Mouse (Mus musculus): ENCODE measurements around the gene Rnf187. TPM values are rescaled to one million over a fixed set of nuclear protein-coding genes. Genes with fewer than 3 reads are reported as not detected.

The Rnf187 gene
- polyA plus RNA-seq, 1 experiment from 2014 or later: 176 TPM

- Histone ChIP-seq H3K4me2 (ENCODE audit: low read depth, low read length) (peak overlapping the region; percentile 84), H3K4me1 (ENCODE audit: control insufficient read depth, insufficient read depth, low read length) (peaks cover 17% of the 10 kb centered on the region), H3K27me3 (ENCODE audit: control insufficient read depth, insufficient read depth, low read length) (no peaks in the 10 kb centered on the region), H3K9me3 (replicated peaks; ENCODE audit: control insufficient read depth, low read length) (no peaks in the 10 kb centered on the region), H3K36me3 (ENCODE audit: control insufficient read depth, insufficient read depth) (peaks cover 31% of the 10 kb centered on the region), H3K9ac (ENCODE audit: low read length) (peak overlapping the region; percentile 93), H3K4me3 (ENCODE audit: low read length) (peak overlapping the region; percentile 83), H3K27ac (ENCODE audit: low read length) (peak overlapping the region; percentile 98)
- 2% methylated on average over 13 of the region's 13 CpGs for WGBS
- ATAC-seq (replicated peaks; ENCODE audit: extremely low read depth, insufficient read depth, low FRiP score): no peak
These were observed 807 bp downstream of the Rnf187 start for GRCm38 (mm10) chr11:58937909-58938308.

- no peak overlapping the region for H3K4me2 ChIP-seq (ENCODE audit: low read depth, low read length)
- peaks cover 39% of the 10 kb centered on the region for H3K36me3 ChIP-seq (ENCODE audit: control insufficient read depth, insufficient read depth)
- no peak overlapping the region for H3K9ac ChIP-seq (ENCODE audit: low read length)
- no peak for ATAC-seq (replicated peaks; ENCODE audit: extremely low read depth, insufficient read depth, low FRiP score)
- H3K4me1 ChIP-seq (ENCODE audit: control insufficient read depth, insufficient read depth, low read length): peaks cover 6% of the 10 kb centered on the region; the same call in 1 of the 2 replicates
- WGBS: 65% methylated on average over 4 of the region's 4 CpGs
- H3K27ac ChIP-seq (ENCODE audit: low read length): no peak overlapping the region
- H3K9me3 ChIP-seq (replicated peaks; ENCODE audit: control insufficient read depth, low read length): no peaks in the 10 kb centered on the region
- no peak overlapping the region for H3K4me3 ChIP-seq (ENCODE audit: low read length)
- no peaks in the 10 kb centered on the region for H3K27me3 ChIP-seq (ENCODE audit: control insufficient read depth, insufficient read depth, low read length)
These were observed 7.1 kb downstream of the Rnf187 start for GRCm38 (mm10) chr11:58931576-58931975.

- 71% methylated on average over 3 of the region's 3 CpGs for WGBS
- Histone ChIP-seq H3K27ac (ENCODE audit: low read length) (no peak overlapping the region), H3K9me3 (replicated peaks; ENCODE audit: control insufficient read depth, low read length) (no peaks in the 10 kb centered on the region), H3K27me3 (ENCODE audit: control insufficient read depth, insufficient read depth, low read length) (no peaks in the 10 kb centered on the region), H3K4me1 (ENCODE audit: control insufficient read depth, insufficient read depth, low read length) (peaks cover 3% of the 10 kb centered on the region; the same call in 1 of the 2 replicates), H3K4me2 (ENCODE audit: low read depth, low read length) (no peak overlapping the region), H3K36me3 (ENCODE audit: control insufficient read depth, insufficient read depth) (peaks cover 31% of the 10 kb centered on the region), H3K9ac (ENCODE audit: low read length) (no peak overlapping the region), H3K4me3 (ENCODE audit: low read length) (no peak overlapping the region)
- ATAC-seq (replicated peaks; ENCODE audit: extremely low read depth, insufficient read depth, low FRiP score): no peak
These were observed 8.5 kb downstream of the Rnf187 start for GRCm38 (mm10) chr11:58930254-58930653.

GRCm38 (mm10) chr11:58929641-58930040 is 9.1 kb downstream of the Rnf187 start:
- Histone ChIP-seq H3K27ac (ENCODE audit: low read length) (no peak overlapping the region), H3K36me3 (ENCODE audit: control insufficient read depth, insufficient read depth) (peaks cover 27% of the 10 kb centered on the region), H3K4me2 (ENCODE audit: low read depth, low read length) (no peak overlapping the region), H3K9me3 (replicated peaks; ENCODE audit: control insufficient read depth, low read length) (no peaks in the 10 kb centered on the region), H3K9ac (ENCODE audit: low read length) (no peak overlapping the region), H3K27me3 (ENCODE audit: control insufficient read depth, insufficient read depth, low read length) (no peaks in the 10 kb centered on the region), H3K4me1 (ENCODE audit: control insufficient read depth, insufficient read depth, low read length) (peaks cover 3% of the 10 kb centered on the region; the same call in 1 of the 2 replicates), H3K4me3 (ENCODE audit: low read length) (no peak overlapping the region)
- 51% methylated on average over 3 of the region's 3 CpGs for WGBS
- ATAC-seq (replicated peaks; ENCODE audit: extremely low read depth, insufficient read depth, low FRiP score): no peak

- H3K4me3 ChIP-seq (ENCODE audit: low read length): no peak overlapping the region
- H3K36me3 ChIP-seq (ENCODE audit: control insufficient read depth, insufficient read depth): peaks cover 22% of the 10 kb centered on the region
- no peak for ATAC-seq (replicated peaks; ENCODE audit: extremely low read depth, insufficient read depth, low FRiP score)
- H3K4me2 ChIP-seq (ENCODE audit: low read depth, low read length): no peak overlapping the region
- no peak overlapping the region for H3K9ac ChIP-seq (ENCODE audit: low read length)
- H3K27ac ChIP-seq (ENCODE audit: low read length): no peak overlapping the region
- H3K4me1 ChIP-seq (ENCODE audit: control insufficient read depth, insufficient read depth, low read length): peaks cover 3% of the 10 kb centered on the region; the same call in 1 of the 2 replicates
- 68% methylated on average over 4 of the region's 4 CpGs for WGBS
- no peaks in the 10 kb centered on the region for H3K27me3 ChIP-seq (ENCODE audit: control insufficient read depth, insufficient read depth, low read length)
- H3K9me3 ChIP-seq (replicated peaks; ENCODE audit: control insufficient read depth, low read length): no peaks in the 10 kb centered on the region
These were observed 9.7 kb downstream of the Rnf187 start for GRCm38 (mm10) chr11:58929055-58929454.

- WGBS: 21% methylated on average over 20 of the region's 20 CpGs
- H3K9ac ChIP-seq (ENCODE audit: low read length): peak overlapping the region; percentile 46
- peak; percentile 63 for ATAC-seq (replicated peaks; ENCODE audit: extremely low read depth, insufficient read depth, low FRiP score)
- peak overlapping the region; percentile 56 for H3K27ac ChIP-seq (ENCODE audit: low read length)
- H3K4me3 ChIP-seq (ENCODE audit: low read length): peak overlapping the region; percentile 42
- H3K4me2 ChIP-seq (ENCODE audit: low read depth, low read length): peak overlapping the region; percentile 55
- H3K4me1 ChIP-seq (ENCODE audit: control insufficient read depth, insufficient read depth, low read length): peaks cover 3% of the 10 kb centered on the region; the same call in 1 of the 2 replicates
- H3K36me3 ChIP-seq (ENCODE audit: control insufficient read depth, insufficient read depth): peaks cover 14% of the 10 kb centered on the region; the same call in 1 of the 2 replicates
- H3K9me3 ChIP-seq (replicated peaks; ENCODE audit: control insufficient read depth, low read length): no peaks in the 10 kb centered on the region
- H3K27me3 ChIP-seq (ENCODE audit: control insufficient read depth, insufficient read depth, low read length): no peaks in the 10 kb centered on the region
These were observed 10.7 kb downstream of the Rnf187 start for GRCm38 (mm10) chr11:58927790-58928651.

- 73% methylated on average over 2 of the region's 2 CpGs for WGBS
- ATAC-seq (replicated peaks; ENCODE audit: extremely low read depth, insufficient read depth, low FRiP score): no peak
- Histone ChIP-seq H3K4me1 (ENCODE audit: control insufficient read depth, insufficient read depth, low read length) (peaks cover 3% of the 10 kb centered on the region; the same call in 1 of the 2 replicates), H3K27me3 (ENCODE audit: control insufficient read depth, insufficient read depth, low read length) (no peaks in the 10 kb centered on the region), H3K9me3 (replicated peaks; ENCODE audit: control insufficient read depth, low read length) (no peaks in the 10 kb centered on the region), H3K27ac (ENCODE audit: low read length) (no peak overlapping the region), H3K9ac (ENCODE audit: low read length) (no peak overlapping the region), H3K4me2 (ENCODE audit: low read depth, low read length) (no peak overlapping the region), H3K36me3 (ENCODE audit: control insufficient read depth, insufficient read depth) (0 out of 2 replicates have a peak, but pooled peaks cover 6% of the 10 kb centered on the region), H3K4me3 (ENCODE audit: low read length) (no peak overlapping the region)
These were observed 11.7 kb downstream of the Rnf187 start for GRCm38 (mm10) chr11:58927053-58927452.

GRCm38 (mm10) chr11:58926651-58927050 is 12.1 kb downstream of the Rnf187 start:
- no peaks in the 10 kb centered on the region for H3K27me3 ChIP-seq (ENCODE audit: control insufficient read depth, insufficient read depth, low read length)
- no peaks in the 10 kb centered on the region for H3K9me3 ChIP-seq (replicated peaks; ENCODE audit: control insufficient read depth, low read length)
- peaks cover 3% of the 10 kb centered on the region; the same call in 1 of the 2 replicates for H3K4me1 ChIP-seq (ENCODE audit: control insufficient read depth, insufficient read depth, low read length)
- no peak overlapping the region for H3K4me2 ChIP-seq (ENCODE audit: low read depth, low read length)
- H3K36me3 ChIP-seq (ENCODE audit: control insufficient read depth, insufficient read depth): 0 out of 2 replicates have a peak, but pooled peaks cover 2% of the 10 kb centered on the region
- ATAC-seq (replicated peaks; ENCODE audit: extremely low read depth, insufficient read depth, low FRiP score): no peak
- H3K27ac ChIP-seq (ENCODE audit: low read length): no peak overlapping the region
- H3K4me3 ChIP-seq (ENCODE audit: low read length): no peak overlapping the region
- 75% methylated on average over 2 of the region's 3 CpGs for WGBS
- no peak overlapping the region for H3K9ac ChIP-seq (ENCODE audit: low read length)

- Histone ChIP-seq H3K27me3 (ENCODE audit: control insufficient read depth, insufficient read depth, low read length) (no peaks in the 10 kb centered on the region), H3K4me2 (ENCODE audit: low read depth, low read length) (no peak overlapping the region), H3K4me3 (ENCODE audit: low read length) (no peak overlapping the region), H3K36me3 (ENCODE audit: control insufficient read depth, insufficient read depth) (no peaks in the 10 kb centered on the region), H3K9me3 (replicated peaks; ENCODE audit: control insufficient read depth, low read length) (no peaks in the 10 kb centered on the region), H3K27ac (ENCODE audit: low read length) (no peak overlapping the region), H3K9ac (ENCODE audit: low read length) (no peak overlapping the region), H3K4me1 (ENCODE audit: control insufficient read depth, insufficient read depth, low read length) (no peaks in the 10 kb centered on the region)
- 79% methylated on average over 9 of the region's 9 CpGs for WGBS
- no peak for ATAC-seq (replicated peaks; ENCODE audit: extremely low read depth, insufficient read depth, low FRiP score)
These were observed 16.3 kb downstream of the Rnf187 start for GRCm38 (mm10) chr11:58922420-58922819.

Measured in heart, embryonic 16.5 days (tissue).